Mouse (Mus musculus) cerebellum, adult (tissue): ENCODE measurements around the gene Igfbp2.
A peak's percentile ranks its signal among the peaks of the same experiment; 100 is the strongest.

Experiments
- ATAC-seq: cut with Nextera tagmentation; 2 replicates; pipeline ENCODE4 v1.9.2; 2017; ENCODE audit warnings: mild to moderate bottlenecking, moderate library complexity, mixed read lengths; ENCODE audit not compliant: insufficient number of reproducible peaks, low FRiP score, low TSS enrichment

Gene Igfbp2

DNA sequence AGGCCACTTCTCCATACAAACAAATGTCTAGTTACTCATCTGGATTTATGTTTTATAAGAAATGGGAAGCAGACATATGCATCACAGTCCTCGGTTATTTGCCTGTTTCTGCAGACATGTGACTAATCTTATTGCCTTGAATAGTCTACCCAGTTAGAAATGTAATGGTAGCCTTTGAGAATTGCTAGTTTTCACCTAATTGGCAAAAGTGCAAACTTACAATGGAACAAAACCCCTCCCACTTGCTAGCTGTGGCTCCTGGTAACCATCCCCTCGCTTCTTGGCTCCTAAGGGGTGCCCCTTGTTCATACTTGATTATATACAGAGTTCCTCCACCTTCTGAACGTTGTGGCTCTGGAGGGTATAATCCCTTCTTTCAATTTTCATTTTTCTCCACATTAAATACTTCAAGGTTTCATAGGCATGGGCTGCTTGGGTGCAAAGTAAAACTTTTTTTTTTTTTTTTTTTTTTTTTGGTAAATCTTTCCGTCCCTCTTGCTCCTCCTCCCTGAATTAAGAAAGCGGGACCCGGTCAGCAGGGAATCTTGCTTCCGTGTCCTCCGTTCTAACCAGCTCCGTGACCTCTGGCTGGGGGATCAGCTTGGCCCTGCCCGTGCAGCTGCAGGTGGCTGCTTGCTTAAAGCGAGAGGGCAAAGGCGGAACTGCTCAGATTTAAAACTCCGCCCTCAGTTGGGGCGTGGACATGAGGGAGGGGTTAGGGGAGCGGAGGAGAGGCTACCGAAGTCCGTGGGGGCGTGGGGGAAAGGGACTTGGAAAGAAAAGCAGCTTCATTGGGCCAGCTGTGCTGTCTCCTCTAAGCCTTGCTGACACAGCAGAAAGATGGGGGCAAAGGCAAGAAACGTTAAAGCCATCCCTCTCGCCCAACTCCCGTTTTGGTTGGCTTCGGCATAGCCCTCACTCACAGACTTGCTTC is 45.6 kb downstream of the Igfbp2 start:
- ATAC-seq: no peak

DNA sequence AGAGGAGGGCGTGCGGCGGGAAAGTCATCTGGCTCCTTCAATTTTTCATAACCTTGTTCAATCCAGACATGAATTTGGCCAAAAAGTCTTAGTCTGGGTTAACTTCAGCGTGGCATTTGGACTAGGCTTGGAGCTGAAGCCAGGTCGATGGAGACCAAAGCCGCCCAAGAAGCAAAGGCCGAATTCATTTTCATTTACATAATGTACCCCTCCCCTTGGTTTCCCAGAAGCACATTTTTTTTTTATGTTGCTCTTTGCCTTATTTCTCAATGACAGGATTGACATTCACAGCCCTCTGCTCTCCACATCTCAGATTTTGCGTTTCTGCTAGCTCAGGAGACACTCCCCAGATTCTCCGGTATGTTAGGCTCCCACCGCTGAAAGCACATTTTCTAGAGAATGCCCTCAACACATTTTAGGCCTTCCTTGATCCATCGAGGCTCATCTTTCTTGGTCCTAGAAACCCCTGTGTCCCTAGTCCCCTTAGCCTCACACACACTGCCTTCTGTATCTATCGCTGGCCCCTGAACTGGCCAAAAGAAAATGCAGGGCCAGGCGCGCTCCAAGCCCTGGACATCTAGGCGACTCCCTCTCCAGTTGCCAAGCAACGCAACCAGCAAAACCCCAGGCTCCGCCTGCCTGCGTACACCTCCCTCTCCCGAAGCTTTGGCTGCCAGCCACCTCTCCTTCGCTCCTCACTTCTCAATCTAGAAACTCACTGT is 46.5 kb downstream of the Igfbp2 start:
- peak; percentile 56 for ATAC-seq

DNA sequence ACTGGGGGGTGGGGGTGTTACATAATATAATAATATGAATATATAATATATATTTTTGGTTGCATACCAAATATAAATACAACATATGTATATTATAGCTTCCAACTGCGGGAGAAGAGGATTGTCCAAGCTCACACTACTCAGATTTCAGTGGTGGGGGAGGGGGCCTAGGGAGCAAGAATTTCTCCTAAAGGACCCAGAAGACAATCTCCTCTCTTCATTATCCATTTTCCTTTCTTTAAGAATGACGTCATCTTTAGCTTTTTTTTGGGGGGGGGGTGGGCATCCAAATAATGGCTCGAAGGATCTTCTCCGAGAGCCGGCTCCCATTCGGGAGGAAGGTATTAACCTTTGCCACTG is 47.0 kb downstream of the Igfbp2 start:
- no peak for ATAC-seq

DNA sequence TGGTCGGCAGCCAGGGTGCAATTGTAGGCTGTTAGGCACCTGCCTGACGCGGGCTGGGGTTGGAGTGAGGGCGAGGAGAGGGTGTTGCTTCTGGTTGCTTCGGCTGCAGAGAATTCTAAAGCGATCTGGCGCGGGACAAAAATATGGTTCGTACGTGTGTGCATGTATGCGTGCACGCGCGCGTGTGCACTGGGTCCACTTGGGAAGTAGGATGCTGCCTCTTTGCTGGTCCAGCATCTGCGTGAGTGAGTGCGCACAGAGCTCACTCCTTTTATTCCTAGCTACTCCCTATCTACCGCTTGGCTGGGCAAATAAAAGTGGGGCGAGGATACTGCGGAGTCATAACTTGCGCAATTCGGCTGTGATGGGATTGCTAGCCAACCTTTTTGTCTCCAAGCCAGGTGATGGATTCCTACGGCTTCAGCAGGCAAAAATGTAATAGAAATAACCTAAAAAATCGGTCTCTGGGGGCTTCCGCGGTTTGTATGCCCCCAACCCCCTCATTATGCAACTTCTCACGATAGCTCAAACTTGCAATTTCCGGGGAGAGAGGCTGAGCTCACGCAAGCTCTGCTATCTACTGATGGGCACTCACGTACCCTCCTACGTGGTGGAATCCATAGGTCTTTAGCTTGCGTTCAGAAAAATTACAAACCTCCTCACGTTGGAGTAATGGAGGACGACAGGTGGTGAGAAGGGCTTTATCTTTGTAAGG is 47.6 kb downstream of the Igfbp2 start:
- 0 out of 2 replicates have a peak, but pooled peaks have one; percentile 5 for ATAC-seq

DNA sequence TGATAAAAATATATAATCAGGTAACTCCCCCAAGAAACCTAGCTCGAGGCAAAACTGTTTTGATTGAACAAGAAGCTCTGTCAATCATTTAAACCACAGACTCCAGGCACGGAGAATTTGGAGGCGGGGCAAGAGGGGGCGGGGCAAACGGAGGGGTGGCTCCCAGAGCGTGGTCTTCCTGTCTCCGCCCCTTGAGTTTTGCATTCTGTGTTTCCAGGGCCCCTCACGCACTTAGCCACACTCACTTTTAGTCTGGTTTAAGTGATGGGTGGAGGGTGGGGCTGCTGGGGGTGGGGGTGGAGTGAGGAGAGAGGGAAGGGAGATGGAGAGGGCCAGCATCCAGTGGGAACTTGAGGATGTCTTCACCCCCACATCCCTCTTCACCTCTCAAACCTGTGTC is 48.2 kb downstream of the Igfbp2 start:
- ATAC-seq: no peak

DNA sequence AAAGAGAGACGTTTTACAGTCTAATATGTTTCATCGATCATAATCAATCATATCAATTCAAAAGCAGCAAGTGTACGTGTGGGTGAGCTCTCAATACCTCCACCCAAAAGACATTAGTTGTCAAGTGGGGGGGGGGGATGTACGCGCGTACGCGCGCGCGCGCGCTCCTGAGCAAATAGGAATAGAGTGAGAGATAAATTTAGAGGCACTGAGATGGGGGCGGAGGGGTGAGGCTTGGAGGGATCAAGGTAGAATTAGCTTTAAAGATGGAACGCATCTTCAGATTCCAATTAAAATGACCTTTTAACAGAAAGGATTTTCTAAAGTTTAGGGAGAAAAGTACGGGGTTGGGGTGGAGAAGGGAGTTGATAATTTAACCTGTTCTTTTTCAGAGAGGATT is 48.8 kb downstream of the Igfbp2 start:
- ATAC-seq: no peak

DNA sequence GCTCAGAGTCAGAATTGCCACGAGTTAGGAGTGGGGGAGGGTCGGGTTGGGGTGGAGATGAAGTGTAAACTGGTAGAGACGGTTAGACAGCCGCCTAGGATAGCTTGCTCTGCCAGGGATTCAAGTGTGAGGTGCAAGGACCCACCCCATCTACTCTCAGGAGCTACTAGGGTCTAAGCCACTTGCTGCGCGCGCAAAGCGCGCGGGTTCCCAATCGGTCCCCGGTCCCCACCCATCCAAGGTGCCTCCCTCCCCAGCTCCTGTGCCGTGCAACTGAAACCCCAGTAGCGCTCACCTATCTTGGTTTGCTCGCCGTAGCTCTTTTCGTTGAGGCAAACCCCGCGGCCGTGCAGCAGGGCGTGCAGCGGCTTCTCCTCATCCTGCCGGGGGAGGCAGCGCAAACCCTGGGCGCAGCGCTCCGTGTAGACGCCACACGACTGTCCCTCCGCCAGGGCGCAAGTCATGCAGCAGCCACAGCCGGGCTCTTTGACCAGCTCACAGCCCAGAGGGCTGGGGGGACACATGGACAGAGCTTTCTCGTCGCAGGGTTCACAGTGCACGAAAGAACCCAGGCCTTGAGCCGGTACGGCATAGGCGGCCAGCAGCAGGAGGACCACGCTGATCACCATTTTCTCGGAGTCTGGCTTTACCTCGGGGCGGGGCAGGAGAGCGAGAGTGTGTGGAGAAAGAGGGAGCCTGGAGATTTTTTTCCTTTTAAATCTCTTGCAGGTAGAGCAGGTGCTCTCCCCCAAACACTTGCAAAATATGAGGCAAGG is 49.4 kb downstream of the Igfbp2 start:
- peak; percentile 11; the same call in 1 of the 2 replicates for ATAC-seq

DNA sequence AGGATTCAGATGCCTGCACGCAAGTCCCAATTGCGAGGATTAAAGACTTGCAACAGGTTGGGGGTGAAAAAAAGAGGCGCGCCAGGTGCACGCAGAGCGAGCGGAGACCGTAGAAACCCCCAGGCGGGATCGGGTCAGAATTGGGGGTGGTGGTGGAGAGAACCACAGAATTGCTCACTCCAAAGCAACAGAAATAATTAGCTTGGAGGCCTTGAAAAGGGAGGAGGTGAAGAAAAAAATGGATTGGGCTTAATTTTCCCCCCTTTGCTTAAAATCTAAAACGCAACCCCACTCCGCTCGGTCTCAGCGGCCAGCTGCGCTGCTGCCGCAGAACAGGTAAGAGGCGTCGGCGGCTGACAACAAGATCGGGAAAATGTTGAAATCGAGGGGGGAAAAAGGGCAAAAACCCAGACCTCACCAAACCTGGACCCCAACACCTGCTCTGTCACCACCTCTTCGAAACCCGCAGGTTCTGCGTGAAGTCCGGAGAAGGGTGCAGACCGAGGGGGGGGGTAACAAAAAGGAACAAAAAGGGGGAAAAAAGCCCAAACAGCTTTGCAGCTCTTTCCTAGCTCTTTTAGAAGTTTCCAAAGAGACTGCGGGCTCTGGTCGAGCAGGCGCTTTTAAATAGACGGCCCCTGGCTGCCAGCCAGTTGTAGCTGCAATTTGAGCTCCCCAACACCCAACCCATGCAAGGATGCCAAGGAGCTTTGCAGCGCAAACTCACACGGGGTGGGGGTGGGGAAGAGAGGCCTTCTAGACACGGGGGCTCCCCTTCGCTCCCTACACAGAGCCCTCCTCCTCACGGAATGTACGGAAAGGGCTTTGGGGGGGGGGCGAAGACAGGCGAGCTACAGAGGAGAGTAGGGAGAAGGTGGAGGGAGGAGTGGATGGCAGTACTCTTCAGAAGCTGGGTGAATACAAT is 50.2 kb downstream of the Igfbp2 start, which contains the start of gene Igfbp5:
Igfbp5 (minus strand) TSS at position 598 of the 925 bp plus-strand sequence.
- ATAC-seq: no peak

DNA sequence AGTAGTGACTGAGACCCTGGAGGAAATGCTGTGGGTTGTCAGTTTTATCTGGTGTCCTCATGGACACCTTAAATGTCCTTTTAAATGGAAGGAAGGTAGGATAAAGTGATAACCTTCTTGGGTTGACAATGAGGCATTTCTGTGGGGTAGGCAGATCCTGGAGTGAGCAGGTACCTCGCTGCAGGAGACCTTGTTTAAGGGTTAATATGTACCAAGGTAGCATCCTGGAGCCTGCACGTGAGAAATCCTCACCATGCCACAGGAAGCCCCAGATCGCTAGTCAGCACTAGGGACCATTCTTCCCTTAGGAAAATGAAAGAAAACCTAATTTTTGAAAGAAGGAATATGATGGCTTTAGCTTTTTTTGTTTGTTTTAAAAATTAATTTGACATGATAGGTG is 51.4 kb downstream of the Igfbp2 start:
- no peak for ATAC-seq

DNA sequence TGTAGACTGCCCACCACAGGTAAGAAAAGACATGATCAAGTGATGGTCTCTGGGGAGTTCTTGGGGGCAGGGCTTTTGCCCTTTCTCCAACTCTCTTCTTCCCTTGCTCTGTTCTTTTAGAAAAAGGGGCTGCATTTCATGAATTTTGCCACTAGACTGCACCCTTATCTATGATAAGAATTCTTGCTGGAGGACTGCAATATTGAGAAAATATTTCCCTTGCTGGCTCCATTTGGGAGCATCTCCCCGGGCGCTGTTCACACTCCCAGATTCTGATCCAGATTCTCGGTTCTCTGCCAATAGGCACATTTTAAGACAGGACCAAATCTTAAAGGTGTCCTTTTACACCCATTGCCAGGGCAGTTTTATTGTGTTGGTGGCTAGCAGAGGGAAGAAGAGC is 51.8 kb downstream of the Igfbp2 start:
- ATAC-seq: no peak

DNA sequence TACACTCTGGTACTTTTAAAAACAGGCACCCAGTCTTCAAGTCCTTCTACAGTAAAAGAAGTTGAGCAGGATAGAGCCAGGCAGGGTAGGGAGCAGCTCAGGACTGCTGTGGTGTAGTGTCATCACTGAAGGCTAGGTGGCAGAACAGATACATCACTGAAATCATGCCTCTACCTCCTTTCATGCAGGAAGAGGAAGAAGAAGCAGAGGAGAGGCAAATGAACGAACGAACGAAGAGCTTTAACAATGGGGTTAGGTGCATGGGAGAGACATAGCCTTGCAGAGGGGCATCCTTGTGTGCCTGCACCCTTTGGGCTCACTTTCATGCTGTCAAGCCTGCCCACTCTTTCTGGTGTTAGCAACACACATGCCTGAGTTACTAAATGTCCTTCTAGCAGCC is 53.6 kb downstream of the Igfbp2 start:
- ATAC-seq: peak; percentile 79

DNA sequence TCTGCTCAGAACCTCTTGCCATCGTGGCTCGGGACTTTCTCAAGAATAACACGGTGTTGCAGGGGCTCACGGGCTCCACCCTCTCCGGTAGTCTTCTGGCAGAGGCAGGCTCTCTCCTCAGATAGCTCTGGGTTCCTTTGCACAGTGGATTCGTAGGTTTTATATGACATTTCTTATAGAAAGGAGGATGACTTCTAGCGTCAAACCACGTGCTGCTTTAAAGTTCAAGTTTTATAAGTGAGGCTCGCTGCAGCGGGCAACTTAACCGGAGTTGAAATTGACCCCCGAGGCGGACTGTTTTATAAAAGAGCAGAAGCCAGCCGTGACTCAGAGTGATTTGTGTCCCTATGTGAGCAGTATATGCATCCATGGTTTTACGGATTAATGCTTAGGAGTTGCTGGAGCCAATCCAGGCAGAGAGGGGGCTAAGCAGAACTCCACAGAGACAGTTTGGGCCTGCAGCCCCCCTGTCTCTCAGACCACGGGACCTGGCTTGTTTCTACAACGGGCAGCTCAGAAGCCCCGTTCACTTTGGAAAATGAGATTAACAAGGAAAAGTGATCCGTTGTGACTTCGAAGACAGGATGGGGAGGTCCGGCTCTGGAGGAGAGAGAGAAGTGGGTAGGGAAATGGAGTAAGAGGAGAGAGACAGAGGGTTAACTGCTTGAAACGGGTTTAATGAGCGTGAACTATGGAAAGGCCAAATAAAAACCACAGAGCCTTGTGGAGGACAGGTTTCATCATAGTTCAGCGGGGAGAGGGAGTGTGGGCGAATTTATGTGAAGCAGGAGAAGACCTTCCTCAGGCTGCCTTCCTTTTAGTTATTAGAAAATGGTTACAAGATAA is 54.4 kb downstream of the Igfbp2 start:
- no peak for ATAC-seq

DNA sequence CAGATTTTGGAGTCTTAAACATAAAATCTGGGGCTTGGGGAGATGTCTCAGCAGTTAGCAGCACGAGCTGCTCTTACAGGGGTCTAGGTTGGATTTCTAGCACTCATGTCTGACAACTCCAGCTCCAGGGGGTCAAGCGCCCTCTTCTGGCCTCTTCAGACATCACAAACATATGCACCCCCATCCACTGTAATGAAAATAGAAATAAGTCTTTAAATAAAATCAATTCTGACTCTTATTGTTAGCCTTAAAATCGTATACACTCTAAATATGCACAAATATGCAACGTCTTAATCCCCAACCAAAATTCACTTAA is 55.0 kb downstream of the Igfbp2 start:
- ATAC-seq: no peak

DNA sequence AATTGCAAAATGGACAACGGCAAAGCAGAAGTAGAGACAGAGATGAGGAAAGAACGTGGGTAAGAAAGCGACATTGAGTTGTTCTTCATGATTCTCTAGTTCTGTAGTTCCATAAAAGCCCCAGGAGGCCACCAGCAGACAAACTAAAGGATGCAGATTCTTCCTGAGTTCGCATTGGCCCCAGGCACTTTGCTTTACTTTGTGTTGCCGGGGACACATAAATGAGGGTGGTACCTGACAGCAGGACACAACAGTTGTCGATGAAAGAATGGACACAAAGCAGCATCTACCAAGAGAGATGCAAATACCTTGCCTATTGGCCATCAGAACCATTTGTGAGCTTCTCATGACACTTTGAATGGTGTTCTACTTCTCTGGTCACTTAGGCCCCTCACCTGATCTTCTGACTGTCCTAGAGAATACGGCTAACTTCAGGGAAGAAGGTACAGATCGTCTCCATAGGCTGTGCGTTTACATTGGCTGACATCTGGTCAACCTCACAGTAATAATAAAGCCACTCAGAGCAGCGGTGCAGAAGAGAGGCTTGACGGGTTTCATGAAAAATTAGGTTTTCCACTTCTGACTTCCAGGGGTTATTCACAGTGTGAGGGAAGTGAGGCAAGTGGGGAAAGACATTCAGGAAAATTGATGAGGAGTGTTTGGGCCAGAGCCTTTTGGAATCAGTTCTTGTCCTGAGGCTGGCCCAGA is 61.0 kb downstream of the Igfbp2 start:
- ATAC-seq: no peak

DNA sequence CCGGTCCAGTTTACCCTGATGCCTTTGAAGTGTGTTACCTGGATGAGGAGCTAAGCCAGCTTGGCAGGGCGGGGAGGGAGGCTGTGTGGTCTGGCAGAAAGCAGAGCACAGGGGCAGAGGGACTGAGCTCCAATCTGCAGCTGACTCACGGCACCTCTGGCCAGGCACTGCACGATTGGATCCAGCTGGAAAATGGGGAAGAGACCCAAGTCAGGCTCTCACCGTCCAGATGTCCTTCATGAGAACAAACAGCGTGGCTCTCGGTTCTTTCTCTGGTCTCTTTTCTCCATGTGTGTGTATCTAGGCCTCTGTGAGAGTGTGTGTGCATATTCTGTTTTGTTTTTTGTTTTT is 61.5 kb downstream of the Igfbp2 start:
- ATAC-seq: no peak

DNA sequence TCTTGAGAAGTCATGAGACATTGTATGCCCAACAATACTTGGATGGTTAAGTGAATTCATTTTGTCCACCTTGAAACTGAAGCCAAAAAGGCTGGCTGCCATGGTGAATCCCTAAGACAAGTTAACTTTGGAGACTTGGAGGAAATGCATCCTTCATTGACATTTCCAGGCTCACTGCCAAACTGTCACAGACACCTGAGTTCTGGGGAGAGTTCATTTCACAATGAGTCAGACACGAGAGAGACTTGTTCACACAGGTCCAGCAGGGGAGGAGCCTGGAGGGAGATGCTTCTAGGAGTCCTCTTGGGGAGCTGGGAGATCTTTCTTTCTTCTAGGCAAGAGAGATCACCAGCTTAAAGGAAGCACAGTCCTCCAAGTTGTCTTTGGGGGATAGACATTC is 63.6 kb downstream of the Igfbp2 start:
- no peak for ATAC-seq

DNA sequence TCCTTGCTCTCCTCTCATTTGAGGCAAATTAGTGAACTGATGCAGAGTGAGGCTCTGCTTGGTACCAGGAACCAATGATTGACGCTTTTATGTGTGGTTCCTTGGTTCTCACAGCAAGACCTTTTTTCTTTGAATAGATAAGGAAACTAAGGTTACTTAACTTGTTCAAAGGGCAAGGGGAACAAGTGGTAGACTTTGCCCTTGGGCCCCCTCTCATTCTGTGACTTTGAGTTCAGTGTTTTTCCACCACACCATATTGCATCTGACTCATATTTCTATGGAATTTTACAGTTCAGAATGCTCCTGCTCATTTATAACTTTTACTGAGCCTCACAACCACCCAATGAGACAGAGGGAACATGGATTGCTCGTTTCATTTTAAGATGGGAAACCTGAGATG is 71.5 kb downstream of the Igfbp2 start:
- no peak for ATAC-seq
